Mouse (Mus musculus) G1E (cell line): ENCODE data around the gene Hsf2bp. TPM values are rescaled to one million over a fixed set of nuclear protein-coding genes. Genes with fewer than 3 reads are reported as not detected.

Experiments used
- ATAC-seq: 2 replicates; pipeline ENCODE4 v1.8.0; 2016; ENCODE audit warnings: mild to moderate bottlenecking; ENCODE audit not compliant: insufficient number of reproducible peaks, poor library complexity, low FRiP score, severe bottlenecking; ENCODE audit errors: extremely low read depth
- DNase-seq: peaks from one replicate; pipeline ENCODE4 v3.0.0; 2012; ENCODE audit warnings: low spot score
- H3K27me3 ChIP-seq: 2 replicates; pipeline ENCODE4 v1.6.1; 2012; ENCODE audit warnings: mild to moderate bottlenecking, low read length, inconsistent platforms; ENCODE audit not compliant: insufficient read depth
- H3K36me3 ChIP-seq: replicated peaks from 2 replicates; pipeline ENCODE3; 2012; ENCODE audit warnings: mild to moderate bottlenecking, inconsistent platforms
- H3K4me1 ChIP-seq: 2 replicates; pipeline ENCODE4 v1.6.1; 2012; ENCODE audit warnings: low read depth, low read length, inconsistent platforms, mixed read lengths; ENCODE audit not compliant: insufficient read depth
- H3K4me3 ChIP-seq: 2 replicates; pipeline ENCODE4 v1.5.1; 2012; ENCODE audit warnings: low read depth, mild to moderate bottlenecking, inconsistent platforms, low read length, moderate library complexity, mixed read lengths
- H3K9me3 ChIP-seq: replicated peaks from 2 replicates; pipeline ENCODE4 v1.6.1; 2012; ENCODE audit warnings: inconsistent platforms
- CTCF ChIP-seq: IDR thresholded peaks from 2 replicates; pipeline ENCODE4 v1.5.1; 2012; ENCODE audit warnings: low read depth, low read length, inconsistent platforms, mixed read lengths
- GATA1 ChIP-seq: IDR thresholded peaks from 2 replicates; pipeline ENCODE4 v1.6.1; 2012; ENCODE audit warnings: borderline replicate concordance, low read length, inconsistent platforms, mixed read lengths
- GATA2 ChIP-seq: IDR thresholded peaks from 2 replicates; pipeline ENCODE4 v1.6.1; 2012; ENCODE audit warnings: low read depth, low read length, inconsistent platforms, borderline replicate concordance
- POLR2AphosphoS5 ChIP-seq: IDR thresholded peaks from 2 replicates; pipeline ENCODE4 v1.6.1; 2012; ENCODE audit warnings: low read depth, low read length, inconsistent platforms; ENCODE audit not compliant: insufficient replicate concordance
- TAL1 ChIP-seq: conservative IDR thresholded peaks from 2 replicates; pipeline ENCODE4 v1.6.1; 2012; ENCODE audit warnings: low read depth, low read length, inconsistent platforms, mixed read lengths
- polyA plus RNA-seq: library from polyadenylated mRNA; stranded (reverse); fragments of >175 nt; gene quantifications from 2 replicates; pipeline ENCODE4 v1.2.3, GENCODE M21; 2012
- total RNA-seq, 2 experiments: library from RNA; stranded (forward) in 1 of 2; stranded (reverse) in 1 of 2; fragments of 200-1000 nt in 1 of 2; fragments of >200 nt in 1 of 2; fragmentation: Nextera tagmentation in 1 of 2; gene quantifications; 2 replicates each; pipeline ENCODE4 v1.2.3; 2014 to 2017

Hsf2bp gene
- total and polyA plus RNA-seq, 3 experiments: not detected

DNA sequence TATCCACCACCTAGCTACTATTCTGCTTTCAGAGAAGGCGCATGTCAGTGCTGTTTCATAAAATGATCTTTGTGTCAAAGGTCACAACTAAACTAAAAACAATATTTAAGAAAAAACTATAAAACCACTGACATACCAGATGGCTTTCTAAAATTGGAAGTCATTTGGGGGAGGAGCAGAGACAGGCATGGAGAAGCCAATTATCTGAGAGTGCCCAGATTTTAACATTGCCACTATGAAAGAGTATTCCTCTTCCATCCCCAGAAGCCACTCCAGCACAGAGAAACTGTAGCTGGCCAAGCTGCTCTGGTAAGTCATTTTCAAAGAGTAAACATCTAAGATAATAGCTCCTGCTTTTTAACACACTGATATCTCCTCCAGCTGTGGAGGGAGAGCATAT is 49.2 kb downstream of the Hsf2bp start:
- DNase-seq: no peak
- no peaks in the 10 kb centered on the region for H3K4me1 ChIP-seq
- H3K27me3 ChIP-seq: peaks cover 23% of the 10 kb centered on the region
- no peak for ATAC-seq
- no peaks in the 10 kb centered on the region for H3K9me3 ChIP-seq
- H3K36me3 ChIP-seq: no peaks in the 10 kb centered on the region
- H3K4me3 ChIP-seq: no peak overlapping the region
- TF ChIP-seq POLR2AphosphoS5: no peak
- TF ChIP-seq CTCF: no peak
- no peak for TF ChIP-seq GATA1
- no peak for TF ChIP-seq GATA2
- no peak for TF ChIP-seq TAL1

DNA sequence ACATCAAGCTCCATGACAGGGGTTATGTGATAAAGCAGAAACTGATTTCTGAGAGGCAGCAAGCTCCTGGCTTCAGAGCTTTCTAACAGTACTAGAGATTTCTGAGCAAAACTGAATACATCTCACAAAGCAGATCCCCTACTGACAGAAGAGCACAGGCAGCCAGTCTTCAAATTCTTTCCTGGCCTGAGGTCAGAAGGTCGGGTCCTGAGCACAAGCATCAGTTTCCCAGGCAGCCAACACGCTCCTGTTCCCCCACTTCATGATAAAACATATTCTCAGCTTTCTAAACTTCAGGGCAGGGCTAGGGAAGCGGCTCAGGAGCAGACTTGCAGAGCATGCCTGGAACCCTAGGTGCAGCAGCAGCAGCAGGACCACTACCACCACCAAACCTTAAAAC is 52.7 kb downstream of the Hsf2bp start:
- TF ChIP-seq CTCF: no peak
- no peak for TF ChIP-seq POLR2AphosphoS5
- no peak for TF ChIP-seq GATA2
- no peak for TF ChIP-seq TAL1
- peaks cover 29% of the 10 kb centered on the region for H3K27me3 ChIP-seq
- H3K4me1 ChIP-seq: no peaks in the 10 kb centered on the region
- no peaks in the 10 kb centered on the region for H3K36me3 ChIP-seq
- no peak for ATAC-seq
- no peak overlapping the region for H3K4me3 ChIP-seq
- no peaks in the 10 kb centered on the region for H3K9me3 ChIP-seq
- no peak for DNase-seq

DNA sequence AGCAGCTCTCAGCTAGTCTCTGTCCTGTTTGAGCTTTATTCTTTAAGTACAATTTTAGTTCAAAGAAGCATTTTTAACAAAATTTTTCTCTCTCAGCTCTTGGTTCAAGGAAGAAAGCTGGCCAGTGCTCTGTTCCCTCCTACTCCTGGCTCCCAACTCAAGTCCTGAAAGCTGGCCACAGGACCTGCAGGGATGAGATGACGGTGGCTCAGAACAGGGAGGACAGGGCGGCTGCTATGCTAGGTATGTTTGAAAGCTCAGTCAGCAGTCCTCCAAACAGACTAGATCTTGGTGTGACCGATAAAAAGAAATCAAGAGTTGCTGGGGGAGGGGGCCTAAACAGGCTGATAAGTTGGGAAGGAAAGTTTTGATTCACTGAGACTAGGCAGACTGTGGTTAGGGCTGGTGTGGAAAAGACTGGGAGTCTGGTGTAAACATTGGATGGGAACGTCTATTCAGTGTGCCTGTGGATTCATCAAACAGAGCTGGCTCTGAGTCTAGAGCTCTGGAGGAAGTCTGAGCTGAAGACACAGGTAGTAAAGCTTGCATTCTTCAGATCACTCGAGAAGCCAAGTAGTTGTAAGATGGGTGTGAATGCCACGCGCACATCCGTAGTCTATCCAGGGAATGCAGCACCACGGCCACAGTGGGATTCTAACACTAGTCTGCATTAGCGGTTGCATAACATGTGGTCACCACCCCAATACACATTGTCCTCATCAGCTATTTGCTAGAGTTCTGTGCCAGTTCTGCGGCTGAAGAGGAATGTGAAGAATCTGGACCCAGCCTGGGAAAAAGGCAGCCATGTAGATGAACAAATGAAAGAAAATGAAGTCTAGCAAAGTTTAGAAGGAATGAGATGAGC is 53.6 kb downstream of the Hsf2bp start:
- DNase-seq: no peak
- TF ChIP-seq CTCF: no peak
- no peak for TF ChIP-seq GATA2
- no peak for TF ChIP-seq GATA1
- no peak for TF ChIP-seq TAL1
- no peak for TF ChIP-seq POLR2AphosphoS5
- peaks cover 25% of the 10 kb centered on the region for H3K27me3 ChIP-seq

DNA sequence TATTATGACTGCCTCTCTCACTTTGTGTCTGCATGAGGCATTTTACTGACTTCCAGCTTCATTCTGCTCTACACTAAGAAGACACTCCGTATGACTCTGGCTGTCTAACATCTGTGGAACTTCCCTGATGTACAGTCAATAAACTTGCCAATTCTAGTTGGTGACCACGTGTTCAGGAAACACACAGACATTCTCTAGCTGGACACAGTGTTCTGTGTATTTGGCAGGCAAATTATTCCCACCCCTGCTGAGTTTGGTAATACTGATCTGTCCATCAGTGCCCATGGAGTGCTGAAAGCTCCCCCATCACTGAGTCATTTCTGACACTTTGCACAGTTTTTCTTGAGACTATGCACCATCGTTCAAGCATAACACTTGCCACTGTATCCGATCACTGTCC is 56.3 kb downstream of the Hsf2bp start:
- DNase-seq (no peak), ATAC-seq (no peak)
- no peaks in the 10 kb centered on the region for H3K9me3 ChIP-seq
- H3K27me3 ChIP-seq: peaks cover 28% of the 10 kb centered on the region
- no peak overlapping the region for H3K4me3 ChIP-seq
- H3K4me1 ChIP-seq: no peaks in the 10 kb centered on the region
- TF ChIP-seq TAL1 (no peak), CTCF (no peak), POLR2AphosphoS5 (no peak), GATA1 (no peak), GATA2 (no peak)
- H3K36me3 ChIP-seq: no peaks in the 10 kb centered on the region

More for the DNA sequence above, 53.6 kb downstream of the Hsf2bp start:
- Histone ChIP-seq H3K4me3 (no peak overlapping the region), H3K9me3 (no peaks in the 10 kb centered on the region), H3K36me3 (no peaks in the 10 kb centered on the region), H3K4me1 (no peaks in the 10 kb centered on the region)
- ATAC-seq: no peak

DNA sequence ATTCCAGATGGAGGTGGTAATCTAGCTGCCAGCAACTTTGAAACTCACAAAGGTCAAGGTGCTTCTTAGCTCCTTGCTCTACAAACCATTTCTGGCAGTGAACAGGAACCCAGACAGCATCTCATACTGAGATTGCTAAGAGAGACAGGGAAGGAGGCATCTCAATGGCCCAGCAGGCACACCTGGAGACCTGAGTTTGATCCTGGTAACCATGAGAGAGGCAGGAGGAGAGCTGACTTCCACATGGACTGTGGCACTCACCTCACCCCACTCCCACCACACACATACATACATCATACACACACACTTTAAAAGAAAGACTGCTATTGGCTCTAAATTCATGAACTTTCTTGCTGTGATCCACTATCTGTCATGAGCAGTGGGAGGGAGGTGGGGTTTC is 59.0 kb downstream of the Hsf2bp start:
- DNase-seq (no peak), ATAC-seq (no peak)
- H3K36me3 ChIP-seq: no peaks in the 10 kb centered on the region
- no peaks in the 10 kb centered on the region for H3K9me3 ChIP-seq
- no peak overlapping the region for H3K4me3 ChIP-seq
- peaks cover 23% of the 10 kb centered on the region for H3K27me3 ChIP-seq
- no peaks in the 10 kb centered on the region for H3K4me1 ChIP-seq
- TF ChIP-seq CTCF (no peak), POLR2AphosphoS5 (no peak), TAL1 (no peak), GATA1 (no peak), GATA2 (no peak)

DNA sequence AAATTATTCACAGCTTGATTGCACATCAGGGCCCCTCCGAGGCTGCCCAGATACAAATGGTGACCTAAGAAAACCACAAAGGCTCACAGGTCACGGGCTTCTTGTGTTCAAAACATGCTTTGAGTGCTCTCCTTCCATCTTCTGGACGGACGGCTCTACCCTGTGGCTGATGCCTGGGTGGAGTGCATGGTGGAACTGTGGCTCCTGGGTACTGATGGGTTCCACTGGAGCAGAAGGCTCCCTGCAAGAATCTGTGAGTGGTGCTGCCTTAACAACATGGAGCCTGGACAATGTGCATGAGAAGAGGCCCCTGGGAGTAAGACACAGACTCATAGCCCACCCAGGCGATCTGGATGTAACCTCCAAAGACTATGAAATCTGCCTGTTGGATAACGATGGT is 59.6 kb downstream of the Hsf2bp start:
- Histone ChIP-seq H3K9me3 (no peaks in the 10 kb centered on the region), H3K4me3 (no peak overlapping the region), H3K36me3 (no peaks in the 10 kb centered on the region), H3K4me1 (no peaks in the 10 kb centered on the region), H3K27me3 (peaks cover 19% of the 10 kb centered on the region)
- DNase-seq: no peak
- no peak for TF ChIP-seq GATA1
- TF ChIP-seq TAL1: no peak
- TF ChIP-seq CTCF: no peak
- TF ChIP-seq POLR2AphosphoS5: no peak
- ATAC-seq: no peak
